Mouse (Mus musculus): ENCODE results near the gene Ccdc87.

GRCm38 (mm10) chr19:4891798-4892197 is 52.6 kb downstream of the Ccdc87 start:
- TF ChIP-seq CTCF (IDR thresholded peaks at IDR 0.05; ENCODE audit: extremely low read depth, insufficient read depth, low read length) (no peak), POLR2A (IDR thresholded peaks at IDR 0.05; ENCODE audit: extremely low read depth, insufficient read depth, low read length) (no peak)

Data from cortical plate, adult 2 months (tissue).